ENCODE assay signal across 34 mouse cellular contexts in genomic region chr11:112916923-112917322, GRCm38 (mm10).
"Had no signal": no experiment of that assay in that cellular context is flagged by ENCODE, and none has a peak within 500 bp of the region (broad histone marks: within the 10 kb centered on the region; RNA-seq: fewer than 3 reads in every experiment).

No protein-coding gene starts in this region.

- H3K4me2 ChIP-seq: heart, embryonic 11.5 days; heart, embryonic 12.5 days; heart, embryonic 13.5 days; heart, embryonic 15.5 days; hindbrain, embryonic 12.5 days; hindbrain, embryonic 13.5 days; hindbrain, embryonic 14.5 days; hindbrain, embryonic 15.5 days; intestine, embryonic 15.5 days; kidney, embryonic 15.5 days had no signal

- H3K36me3 ChIP-seq: heart, embryonic 12.5 days; heart, embryonic 13.5 days; heart, embryonic 15.5 days; hindbrain, embryonic 10.5 days; hindbrain, embryonic 12.5 days; hindbrain, embryonic 13.5 days; hindbrain, embryonic 15.5 days; intestine, embryonic 15.5 days; kidney, embryonic 15.5 days had no signal

- H3K27ac ChIP-seq: heart, embryonic 13.5 days; heart, embryonic 15.5 days; hindbrain, embryonic 10.5 days; hindbrain, embryonic 12.5 days; hindbrain, embryonic 13.5 days; hindbrain, embryonic 14.5 days; hindbrain, embryonic 15.5 days; hindbrain, postnatal 0 days; intestine, embryonic 15.5 days; kidney, embryonic 15.5 days; kidney, postnatal 0 days; layer of hippocampus, adult 2 months; left cerebral cortex, adult 2 months had no signal

- H3K27me3 ChIP-seq: hindbrain, embryonic 12.5 days; hindbrain, embryonic 13.5 days; hindbrain, embryonic 15.5 days; intestine, embryonic 15.5 days; kidney, embryonic 15.5 days had no signal

- H3K4me1 ChIP-seq: heart, embryonic 13.5 days; heart, embryonic 15.5 days; hindbrain, embryonic 10.5 days; hindbrain, embryonic 12.5 days; hindbrain, embryonic 13.5 days; hindbrain, embryonic 15.5 days; intestine, embryonic 15.5 days; kidney, embryonic 15.5 days had no signal

- H3K4me3 ChIP-seq: heart, embryonic 12.5 days; heart, embryonic 13.5 days; heart, embryonic 15.5 days; hindbrain, embryonic 10.5 days; hindbrain, embryonic 12.5 days; hindbrain, embryonic 13.5 days; hindbrain, embryonic 15.5 days; intestine, embryonic 15.5 days; kidney, embryonic 15.5 days; layer of hippocampus, adult 2 months; left cerebral cortex, adult 2 months had no signal

- H3K9ac ChIP-seq: heart, embryonic 12.5 days; heart, embryonic 13.5 days; heart, embryonic 15.5 days; hindbrain, embryonic 12.5 days; hindbrain, embryonic 13.5 days; hindbrain, embryonic 14.5 days; hindbrain, embryonic 15.5 days; intestine, embryonic 15.5 days; kidney, embryonic 15.5 days had no signal

- DNase-seq: heart, postnatal 10 days; heart, postnatal 14 days; heart, postnatal 36 days; heart, postnatal 4 days; kidney, adult 11 months; kidney, adult 18-20 months; kidney, adult 2 months; kidney, adult 8-10 months; kidney, adult 9 months; kidney, postnatal 10 days; kidney, postnatal 14 days; kidney, postnatal 25 days; kidney, postnatal 36 days; kidney, postnatal 4 days; layer of hippocampus, adult 9-11 months; layer of hippocampus, postnatal 36 days had no signal

- H3K9me3 ChIP-seq: heart, embryonic 12.5 days; heart, embryonic 13.5 days; heart, embryonic 15.5 days; hindbrain, embryonic 10.5 days; hindbrain, embryonic 12.5 days; hindbrain, embryonic 13.5 days; hindbrain, embryonic 15.5 days; intestine, embryonic 15.5 days; kidney, embryonic 15.5 days had no signal

- ATAC-seq: hindbrain, embryonic 16.5 days; hindbrain, postnatal 0 days; inflammation-experienced regulatory T-cells, adult 6 months; intestine, embryonic 15.5 days; intestine, postnatal 0 days had no signal
